Mouse (Mus musculus) intestine, embryonic 14.5 days (tissue): ENCODE data around the gene Krtcap2. TPM values are rescaled to one million over a fixed set of nuclear protein-coding genes. Genes with fewer than 3 reads are reported as not detected.

Experiments
- ATAC-seq: fragments of 200-750 bp; cut with Nextera tagmentation; replicated peaks from 2 replicates; pipeline ENCODE4 v1.8.0; 2017; ENCODE audit warnings: low read depth, moderate number of reproducible peaks, moderate TSS enrichment, moderate library complexity; ENCODE audit not compliant: low FRiP score, low TSS enrichment
- DNase-seq: peaks from one replicate; pipeline ENCODE4 v3.0.0-alpha.2; 2018; ENCODE audit warnings: low spot score
- H3K27ac ChIP-seq: fragments of 300-500 bp; sonication (generic); 2 replicates; pipeline ENCODE4 v1.5.1; 2014; ENCODE audit warnings: low read depth, mild to moderate bottlenecking, control low read depth
- H3K27me3 ChIP-seq: fragments of 300-500 bp; sonication (generic); replicated peaks from 2 replicates; pipeline ENCODE4 v1.6.1; 2014; ENCODE audit warnings: low read length, control low read depth; ENCODE audit not compliant: control insufficient read depth, insufficient read depth
- H3K36me3 ChIP-seq: fragments of 300-500 bp; sonication (generic); 2 replicates; pipeline ENCODE4 v1.6.1; 2014; ENCODE audit warnings: low read length, control low read depth; ENCODE audit not compliant: control insufficient read depth, insufficient read depth
- H3K4me1 ChIP-seq: fragments of 300-500 bp; sonication (generic); replicated peaks from 2 replicates; pipeline ENCODE4 v1.6.1; 2014; ENCODE audit warnings: low read length, control low read depth, mixed read lengths; ENCODE audit not compliant: control insufficient read depth, insufficient read depth
- H3K4me2 ChIP-seq: fragments of 300-500 bp; sonication (generic); 2 replicates; pipeline ENCODE4 v1.6.1; 2014; ENCODE audit warnings: low read length
- H3K4me3 ChIP-seq: fragments of 300-500 bp; sonication (generic); 2 replicates; pipeline ENCODE4 v1.5.1; 2014; ENCODE audit warnings: low read depth, low read length, control low read depth, mixed read lengths
- H3K9ac ChIP-seq: fragments of 300-500 bp; sonication (generic); 2 replicates; pipeline ENCODE4 v1.6.1; 2014; ENCODE audit warnings: mild to moderate bottlenecking, low read length
- H3K9me3 ChIP-seq: fragments of 300-500 bp; sonication (generic); 2 replicates; pipeline ENCODE4 v1.6.1; 2016; ENCODE audit warnings: low read length, control low read depth; ENCODE audit not compliant: control insufficient read depth
- WGBS: fragments of 180-500 bp; shearing (Covaris S2); extraction: QIAGEN DNeasy Blood & Tissue Kit; methylation state at CpG from one replicate; pipeline ENCODE4 v1.1.7; 2014; 5-methylcytosine and 5-hydroxymethylcytosine counted together
- polyA plus RNA-seq: library from polyadenylated mRNA; unstranded; fragments of >200 nt; fragmentation: Nextera tagmentation; extraction: Ambion mirVana; gene quantifications from 2 replicates; pipeline ENCODE4 v1.2.1, GENCODE M21; 2014

Krtcap2 gene
- polyA plus RNA-seq, 1 experiment from 2014 or later, result 346 TPM

- peak; percentile 69 for ATAC-seq
- WGBS, result under 1% methylated on average over 42 of the region's 42 CpGs
- Histone ChIP-seq H3K4me3 (peak within 1 kb of the TSS; percentile 65), H3K27ac (peak within 1 kb of the TSS; percentile 52), H3K27me3 (no peaks in the 10 kb centered on the region), H3K4me1 (peaks cover 31% of the 10 kb centered on the region), H3K4me2 (peak within 1 kb of the TSS; percentile 89), H3K9me3 (no peaks in the 10 kb centered on the region), H3K36me3 (peaks cover 9% of the 10 kb centered on the region), H3K9ac (peak within 1 kb of the TSS; percentile 71)
- peak; percentile 92 for DNase-seq
Measured at GRCm38 (mm10) chr3:89246261-89247100, 715 bp downstream of the Krtcap2 start, which contains the start of gene Trim46. Gene Trim46 (minus strand): TSS chr3:89246309.

- WGBS, result 91% methylated on average over 4 of the region's 4 CpGs
- Histone ChIP-seq H3K4me2 (peak overlapping the region; percentile 89), H3K27me3 (no peaks in the 10 kb centered on the region), H3K9me3 (no peaks in the 10 kb centered on the region), H3K4me1 (peaks cover 38% of the 10 kb centered on the region), H3K4me3 (peak overlapping the region; percentile 65; the same call in 1 of the 2 replicates), H3K36me3 (peaks cover 9% of the 10 kb centered on the region), H3K9ac (no peak overlapping the region), H3K27ac (no peak overlapping the region)
- DNase-seq (no peak), ATAC-seq (no peak)
Measured at GRCm38 (mm10) chr3:89247466-89247865, 1.7 kb downstream of the Krtcap2 start.

- Histone ChIP-seq H3K4me1 (peaks cover 30% of the 10 kb centered on the region), H3K27me3 (no peaks in the 10 kb centered on the region), H3K27ac (0 out of 2 replicates have a peak overlapping the region, but pooled peaks have one; percentile 27), H3K36me3 (peaks cover 9% of the 10 kb centered on the region), H3K4me3 (no peak overlapping the region), H3K9me3 (no peaks in the 10 kb centered on the region), H3K4me2 (peak overlapping the region; percentile 25; the same call in 1 of the 2 replicates), H3K9ac (no peak overlapping the region)
- 23% methylated on average over 7 of the region's 7 CpGs for WGBS
- no peak for DNase-seq
- ATAC-seq, result no peak
Measured at GRCm38 (mm10) chr3:89250435-89251040, 4.8 kb downstream of the Krtcap2 start.

- Histone ChIP-seq H3K27ac (0 out of 2 replicates have a peak overlapping the region, but pooled peaks have one; percentile 11), H3K4me2 (peak overlapping the region; percentile 25), H3K27me3 (no peaks in the 10 kb centered on the region), H3K9ac (no peak overlapping the region), H3K4me3 (no peak overlapping the region), H3K36me3 (peaks cover 9% of the 10 kb centered on the region), H3K9me3 (no peaks in the 10 kb centered on the region), H3K4me1 (peaks cover 28% of the 10 kb centered on the region)
- no peak for DNase-seq
- WGBS, result 5% methylated on average over 17 of the region's 17 CpGs
- ATAC-seq, result no peak
Measured at GRCm38 (mm10) chr3:89251365-89251895, 5.7 kb downstream of the Krtcap2 start.

GRCm38 (mm10) chr3:89254994-89255393 is 9.2 kb downstream of the Krtcap2 start:
- Histone ChIP-seq H3K4me2 (no peak overlapping the region), H3K9me3 (no peaks in the 10 kb centered on the region), H3K36me3 (no peaks in the 10 kb centered on the region), H3K4me3 (no peak overlapping the region), H3K27me3 (no peaks in the 10 kb centered on the region), H3K27ac (no peak overlapping the region), H3K4me1 (peaks cover 18% of the 10 kb centered on the region), H3K9ac (no peak overlapping the region)
- no peak for DNase-seq
- no peak for ATAC-seq
- 82% methylated on average over 5 of the region's 5 CpGs for WGBS

- DNase-seq, result no peak
- peaks cover 10% of the 10 kb centered on the region for H3K4me1 ChIP-seq
- 80% methylated on average over 5 of the region's 5 CpGs for WGBS
- H3K27me3 ChIP-seq, result no peaks in the 10 kb centered on the region
- no peak overlapping the region for H3K27ac ChIP-seq
- H3K9ac ChIP-seq, result no peak overlapping the region
- no peaks in the 10 kb centered on the region for H3K36me3 ChIP-seq
- H3K4me2 ChIP-seq, result no peak overlapping the region
- no peaks in the 10 kb centered on the region for H3K9me3 ChIP-seq
- H3K4me3 ChIP-seq, result no peak overlapping the region
- ATAC-seq, result no peak
Measured at GRCm38 (mm10) chr3:89256177-89256576, 10.4 kb downstream of the Krtcap2 start.

- DNase-seq (no peak), ATAC-seq (no peak)
- H3K4me3 ChIP-seq, result no peak within 1 kb of the TSS
- H3K4me1 ChIP-seq, result no peaks in the 10 kb centered on the region
- H3K27ac ChIP-seq, result no peak within 1 kb of the TSS
- H3K9me3 ChIP-seq, result no peaks in the 10 kb centered on the region
- no peak within 1 kb of the TSS for H3K4me2 ChIP-seq
- no peaks in the 10 kb centered on the region for H3K27me3 ChIP-seq
- WGBS, result 51% methylated on average over 7 of the region's 7 CpGs
- H3K36me3 ChIP-seq, result no peaks in the 10 kb centered on the region
- no peak within 1 kb of the TSS for H3K9ac ChIP-seq
Measured at GRCm38 (mm10) chr3:89259076-89259475, 13.3 kb downstream of the Krtcap2 start, which contains the start of gene Dpm3. Gene Dpm3 (plus strand): TSS chr3:89259358.

GRCm38 (mm10) chr3:89260211-89260610 is 14.4 kb downstream of the Krtcap2 start:
- H3K4me2 ChIP-seq, result no peak overlapping the region

More at GRCm38 (mm10) chr3:89260211-89260610, 14.4 kb downstream of the Krtcap2 start:
- no peaks in the 10 kb centered on the region for H3K36me3 ChIP-seq
- H3K27ac ChIP-seq, result no peak overlapping the region
- no peaks in the 10 kb centered on the region for H3K27me3 ChIP-seq
- no peak for ATAC-seq
- no peaks in the 10 kb centered on the region for H3K9me3 ChIP-seq
- no peak for DNase-seq
- no peak overlapping the region for H3K9ac ChIP-seq
- 66% methylated on average over 3 of the region's 3 CpGs for WGBS
- no peaks in the 10 kb centered on the region for H3K4me1 ChIP-seq
- H3K4me3 ChIP-seq, result no peak overlapping the region
